Mouse (Mus musculus) kidney, adult 2 months (tissue): ENCODE measurements around the gene Ctse. TPM values are rescaled to one million over a fixed set of nuclear protein-coding genes. Genes with fewer than 3 reads are reported as not detected.
A peak's percentile ranks its signal among the peaks of the same experiment; 100 is the strongest.

ENCODE experiments used
- DNase-seq: peaks from one replicate; pipeline ENCODE4 v3.0.0; 2021
- H3K27ac ChIP-seq: fragments of 200-500 bp; 2 replicates; pipeline ENCODE4 v1.5.1; 2012; ENCODE audit warnings: low read depth, low read length, control low read depth, inconsistent platforms; ENCODE audit not compliant: insufficient read depth
- H3K27me3 ChIP-seq: fragments of 200-500 bp; replicated peaks from 2 replicates; pipeline ENCODE4 v1.6.1; 2012; ENCODE audit warnings: mild to moderate bottlenecking, moderate library complexity, low read length, inconsistent platforms; ENCODE audit not compliant: control insufficient read depth, insufficient read depth
- H3K36me3 ChIP-seq: fragments of 200-500 bp; 2 replicates; pipeline ENCODE4 v1.6.1; 2012; ENCODE audit warnings: mild to moderate bottlenecking, moderate library complexity, low read length, inconsistent platforms; ENCODE audit not compliant: control insufficient read depth, insufficient read depth
- H3K4me1 ChIP-seq: fragments of 200-500 bp; 2 replicates; pipeline ENCODE4 v1.6.1; 2011; ENCODE audit warnings: low read length; ENCODE audit not compliant: control insufficient read depth, insufficient read depth
- H3K4me3 ChIP-seq: fragments of 200-500 bp; 2 replicates; pipeline ENCODE4 v1.5.1; 2011; ENCODE audit warnings: mild to moderate bottlenecking, low read depth, low read length, control low read depth; ENCODE audit not compliant: insufficient read depth
- CTCF ChIP-seq: fragments of 200-500 bp; conservative IDR thresholded peaks from 2 replicates; pipeline ENCODE4 v1.5.1; 2011; ENCODE audit warnings: low read depth, mild to moderate bottlenecking, control low read depth, low read length, moderate library complexity, mixed read lengths; ENCODE audit not compliant: insufficient read depth, insufficient read length
- POLR2A ChIP-seq: fragments of 200-500 bp; IDR thresholded peaks from one replicate; pipeline ENCODE4 v1.6.1; 2011; ENCODE audit warnings: low read depth, low read length, control low read depth
- WGBS: fragments of 180-500 bp; shearing (Covaris S2); methylation state at CpG from one replicate; pipeline ENCODE4 v1.1.7; 2018; 5-methylcytosine and 5-hydroxymethylcytosine counted together
- polyA plus RNA-seq: library from polyadenylated mRNA; depleted of rRNA; stranded (reverse); fragments of >200 nt; gene quantifications from 2 replicates; pipeline ENCODE4 v1.2.3, GENCODE M21; 2012; rRNA removed

Gene Ctse
- polyA plus RNA-seq: 1.8 and 2.6 TPM in 2 replicates

DNA sequence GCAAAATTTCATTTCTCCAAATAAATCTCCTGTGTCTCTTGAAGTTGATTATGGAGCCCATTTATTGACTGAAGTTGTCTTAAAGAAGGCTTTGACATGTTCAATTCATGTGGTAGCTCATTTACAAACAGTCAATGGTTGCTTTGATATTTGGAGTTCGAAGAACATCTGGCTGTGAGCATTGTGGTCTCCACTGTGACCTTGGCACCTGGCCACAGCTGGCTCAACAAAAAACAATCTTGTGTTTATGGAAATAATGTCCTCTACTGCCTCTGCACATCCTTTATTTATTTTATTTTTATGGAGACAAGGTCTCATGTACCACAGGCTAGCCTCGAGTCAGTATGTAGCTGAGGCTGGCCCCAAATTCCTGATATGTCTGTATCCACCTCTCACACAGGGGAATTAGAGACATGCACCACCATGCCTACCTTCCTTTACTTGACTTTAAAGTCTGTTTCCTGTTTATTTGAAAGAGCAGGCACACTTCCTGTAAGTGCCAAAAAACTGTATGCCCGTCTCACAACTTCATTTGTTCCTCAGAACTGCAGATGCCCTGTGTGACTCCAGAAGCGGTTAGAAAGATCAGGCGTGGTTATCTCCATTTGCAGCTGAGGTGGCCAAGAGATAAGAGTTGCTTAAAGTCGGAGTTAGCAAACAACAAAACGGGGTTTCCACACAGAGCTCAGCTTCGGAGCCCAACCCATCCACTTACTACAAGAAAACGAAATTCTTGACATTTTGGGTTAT is at the start of gene Ctse:
TSS of gene Ctse (plus strand) at position 516 of the 750 bp plus-strand sequence.
- no peaks in the 10 kb centered on the region for H3K27me3 ChIP-seq
- WGBS: 67% methylated on average over 9 of the region's 9 CpGs
- DNase-seq: no peak
- no peaks in the 10 kb centered on the region for H3K4me1 ChIP-seq
- H3K4me3 ChIP-seq: no peak within 1 kb of the TSS
- no peak for TF ChIP-seq POLR2A
- no peak for TF ChIP-seq CTCF
- H3K36me3 ChIP-seq: no peaks in the 10 kb centered on the region
- H3K27ac ChIP-seq: no peak within 1 kb of the TSS

DNA sequence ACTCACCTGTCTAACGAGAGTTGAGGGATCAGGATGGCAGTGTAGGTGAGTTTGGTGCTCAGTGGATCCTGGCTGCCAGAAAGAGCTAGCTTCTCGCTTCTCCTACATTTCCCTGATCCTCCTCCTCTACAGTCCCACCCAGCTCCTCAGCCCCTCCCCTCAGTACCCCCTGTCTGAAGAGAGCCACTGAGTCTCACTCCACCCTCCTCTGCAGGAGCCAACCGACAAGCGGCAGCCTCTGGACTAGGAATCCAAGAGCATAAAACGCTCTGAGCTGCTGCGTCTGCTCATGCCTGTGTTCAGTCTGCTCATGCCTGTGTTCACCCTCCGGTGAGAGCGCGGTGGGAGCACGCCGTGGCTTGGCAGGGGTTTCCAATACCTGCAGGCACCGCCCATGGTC is 39.2 kb upstream of the Ctse start, which contains the start of gene Avpr1b:
TSS of gene Avpr1b (plus strand) at position 335 of the 400 bp plus-strand sequence.
- no peak for DNase-seq
- no peaks in the 10 kb centered on the region for H3K4me1 ChIP-seq
- no peaks in the 10 kb centered on the region for H3K27me3 ChIP-seq
- 15% methylated on average over 12 of the region's 12 CpGs for WGBS
- H3K27ac ChIP-seq: no peak within 1 kb of the TSS
- H3K36me3 ChIP-seq: no peaks in the 10 kb centered on the region
- no peak within 1 kb of the TSS for H3K4me3 ChIP-seq
- TF ChIP-seq POLR2A: no peak
- no peak for TF ChIP-seq CTCF

GRCm38 (mm10) chr1:131600314-131600713 is 37.8 kb upstream of the Ctse start:
- 37% methylated on average over 11 of the region's 11 CpGs for WGBS

GRCm38 (mm10) chr1:131606719-131607118 is 31.4 kb upstream of the Ctse start:
- no peaks in the 10 kb centered on the region for H3K4me1 ChIP-seq
- no peak overlapping the region for H3K4me3 ChIP-seq
- TF ChIP-seq POLR2A: no peak
- no peak for TF ChIP-seq CTCF
- H3K27me3 ChIP-seq: no peaks in the 10 kb centered on the region
- no peak overlapping the region for H3K27ac ChIP-seq
- no peak for DNase-seq
- no peaks in the 10 kb centered on the region for H3K36me3 ChIP-seq
- 72% methylated on average over 2 of the region's 2 CpGs for WGBS

More at GRCm38 (mm10) chr1:131600314-131600713, 37.8 kb upstream of the Ctse start:
- H3K27me3 ChIP-seq: no peaks in the 10 kb centered on the region
- H3K4me3 ChIP-seq: no peak overlapping the region
- no peak overlapping the region for H3K27ac ChIP-seq
- H3K36me3 ChIP-seq: no peaks in the 10 kb centered on the region
- DNase-seq: peak; percentile 9
- no peaks in the 10 kb centered on the region for H3K4me1 ChIP-seq
- TF ChIP-seq POLR2A (no peak), CTCF (0 out of 2 replicates have a peak, but pooled peaks have one; percentile 15)

- no peaks in the 10 kb centered on the region for H3K4me1 ChIP-seq
- no peak for TF ChIP-seq POLR2A
- no peak for TF ChIP-seq CTCF
- H3K27me3 ChIP-seq: no peaks in the 10 kb centered on the region
- H3K4me3 ChIP-seq: no peak overlapping the region
- DNase-seq: peak; percentile 7
- WGBS: 49% methylated on average over 4 of the region's 4 CpGs
- no peaks in the 10 kb centered on the region for H3K36me3 ChIP-seq
- H3K27ac ChIP-seq: no peak overlapping the region
These were observed 25.4 kb upstream of the Ctse start for GRCm38 (mm10) chr1:131612556-131613155.

GRCm38 (mm10) chr1:131613361-131614133 is 24.6 kb upstream of the Ctse start:
- Histone ChIP-seq H3K27ac (no peak overlapping the region), H3K36me3 (no peaks in the 10 kb centered on the region), H3K27me3 (no peaks in the 10 kb centered on the region), H3K4me3 (no peak overlapping the region), H3K4me1 (no peaks in the 10 kb centered on the region)
- peak; percentile 76 for TF ChIP-seq CTCF
- TF ChIP-seq POLR2A: no peak
- peak; percentile 68 for DNase-seq
- 75% methylated on average over 16 of the region's 16 CpGs for WGBS

GRCm38 (mm10) chr1:131614641-131615040 is 23.5 kb upstream of the Ctse start:
- Histone ChIP-seq H3K4me1 (no peaks in the 10 kb centered on the region), H3K27me3 (no peaks in the 10 kb centered on the region), H3K27ac (no peak overlapping the region), H3K4me3 (no peak overlapping the region), H3K36me3 (no peaks in the 10 kb centered on the region)
- DNase-seq: no peak
- 67% methylated on average over 6 of the region's 6 CpGs for WGBS
- no peak for TF ChIP-seq CTCF
- TF ChIP-seq POLR2A: no peak
